Mouse (Mus musculus) small intestine, adult 2 months (tissue): ENCODE results near the gene Magi1.

ENCODE experiments used
- CTCF ChIP-seq: fragments of 200-500 bp; IDR thresholded peaks from 2 replicates; pipeline ENCODE4 v1.5.1; 2012; ENCODE audit warnings: low read depth, mild to moderate bottlenecking, control low read depth, inconsistent platforms, low read length, moderate library complexity, mixed read lengths; ENCODE audit not compliant: insufficient replicate concordance, insufficient read length; ENCODE audit errors: extremely low read depth
- POLR2A ChIP-seq: fragments of 200-500 bp; IDR thresholded peaks from 2 replicates; pipeline ENCODE4 v1.6.1; 2012; ENCODE audit warnings: low read depth, mild to moderate bottlenecking, control low read depth, inconsistent platforms, low read length, moderate library complexity

- TF ChIP-seq CTCF: no peak
- TF ChIP-seq POLR2A: no peak
Observed at GRCm38 (mm10) chr6:94222253-94222652, 61.5 kb downstream of the Magi1 start.
